Mouse (Mus musculus): ENCODE measurements around the gene Cep112. TPM values are rescaled to one million over a fixed set of nuclear protein-coding genes. Genes with fewer than 3 reads are reported as not detected.

Gene Cep112
- polyA plus RNA-seq, 1 experiment = 0.34 TPM

DNA sequence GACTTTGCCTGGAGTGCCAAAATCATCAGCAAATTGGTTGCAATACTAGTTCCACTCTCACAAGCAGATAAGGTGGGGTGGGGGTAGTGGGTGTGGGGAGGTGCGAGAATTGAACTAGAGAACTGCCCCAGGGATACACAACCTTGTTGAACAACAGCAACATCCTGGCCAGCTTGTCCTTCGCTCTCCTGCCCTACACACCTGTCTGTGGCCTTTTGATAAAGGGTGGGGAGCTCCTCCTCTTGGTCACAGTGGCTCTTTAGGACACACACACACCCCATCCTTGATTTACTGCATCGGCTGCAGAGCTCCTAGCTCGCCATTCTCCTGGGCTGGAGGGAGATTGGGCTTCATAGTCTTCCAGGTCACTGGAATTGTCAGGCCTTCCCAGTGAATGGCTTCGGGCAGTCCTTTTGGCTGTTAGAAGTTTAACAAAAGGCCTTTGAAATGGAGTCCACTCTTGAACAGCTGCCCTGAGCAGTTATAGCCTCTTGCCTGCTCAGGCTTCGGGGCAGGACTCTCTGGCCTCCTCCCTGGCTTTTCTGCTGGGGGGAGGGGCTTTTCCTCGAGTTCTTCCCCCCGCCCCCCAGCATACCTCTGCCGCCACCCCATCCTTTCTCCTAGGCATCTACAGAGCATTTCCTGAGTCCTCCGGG lies 469.0 kb downstream of the Cep112 start:
- H3K4me3 ChIP-seq (ENCODE audit: insufficient read depth, low read depth, low read length) = no peak overlapping the region
- H3K27ac ChIP-seq (ENCODE audit: insufficient read depth, low read depth, low read length) = no peak overlapping the region
- DNase-seq = no peak
- no peaks in the 10 kb centered on the region for H3K36me3 ChIP-seq (ENCODE audit: control insufficient read depth, insufficient read depth, low read length)
- WGBS = 72% methylated on average over 10 of the region's 10 CpGs
- 0 out of 2 replicates have a peak, but pooled peaks cover 1% of the 10 kb centered on the region for H3K27me3 ChIP-seq (replicated peaks; ENCODE audit: control insufficient read depth, insufficient read depth, low read length)
- TF ChIP-seq POLR2A (IDR thresholded peaks at IDR 0.05; ENCODE audit: low read depth, low read length) (no peak), CTCF (conservative IDR thresholded peaks at IDR 0.05; ENCODE audit: insufficient read depth, insufficient read length, low read depth, low read length) (no peak)
- H3K4me1 ChIP-seq (ENCODE audit: control insufficient read depth, insufficient read depth, low read length) = no peaks in the 10 kb centered on the region

DNA sequence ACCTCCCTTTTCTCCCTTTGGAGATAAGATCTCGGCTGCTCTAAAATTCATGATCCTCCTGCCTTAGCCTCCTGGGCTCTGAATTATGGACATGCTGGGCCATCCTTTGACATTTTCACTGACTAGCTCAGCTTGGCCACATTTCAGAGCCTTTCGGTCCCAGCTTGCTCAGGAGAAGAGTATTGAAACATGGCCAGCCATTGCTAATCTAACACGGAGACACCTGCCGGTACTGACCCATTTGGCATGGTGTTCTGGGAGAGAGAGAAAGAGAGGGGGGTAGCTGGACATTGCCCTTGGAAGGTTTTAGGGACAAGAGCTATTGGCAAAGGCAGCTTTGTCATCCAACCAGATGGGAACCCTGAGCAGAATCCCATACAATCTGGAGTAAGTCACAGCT lies 472.0 kb downstream of the Cep112 start:
- H3K27ac ChIP-seq (ENCODE audit: insufficient read depth, low read depth, low read length) = no peak overlapping the region
- TF ChIP-seq POLR2A (IDR thresholded peaks at IDR 0.05; ENCODE audit: low read depth, low read length) (no peak), CTCF (conservative IDR thresholded peaks at IDR 0.05; ENCODE audit: insufficient read depth, insufficient read length, low read depth, low read length) (no peak)
- no peaks in the 10 kb centered on the region for H3K36me3 ChIP-seq (ENCODE audit: control insufficient read depth, insufficient read depth, low read length)
- no peak for DNase-seq
- H3K4me3 ChIP-seq (ENCODE audit: insufficient read depth, low read depth, low read length) = no peak overlapping the region
- no peaks in the 10 kb centered on the region for H3K4me1 ChIP-seq (ENCODE audit: control insufficient read depth, insufficient read depth, low read length)
- 78% methylated on average over 4 of the region's 4 CpGs for WGBS
- no peaks in the 10 kb centered on the region for H3K27me3 ChIP-seq (replicated peaks; ENCODE audit: control insufficient read depth, insufficient read depth, low read length)

DNA sequence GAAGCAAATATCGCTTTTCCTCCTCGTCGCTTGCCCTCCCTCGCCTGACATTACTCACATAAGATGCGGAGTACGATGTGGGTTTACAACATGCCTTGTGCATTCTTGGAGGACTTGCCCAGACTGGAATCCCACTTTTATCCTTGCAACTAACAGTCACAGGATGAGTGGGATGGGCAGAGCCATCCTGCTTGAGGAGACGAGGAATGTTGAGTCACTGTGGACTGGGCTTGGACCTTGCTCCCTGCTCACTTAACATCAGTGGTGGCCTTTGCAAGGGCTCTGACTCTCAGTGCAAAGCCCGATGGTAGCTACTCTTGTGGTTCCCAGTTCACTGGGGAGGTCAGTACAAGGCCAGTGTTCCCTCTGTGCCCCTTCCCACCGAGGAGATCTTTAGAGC lies 473.1 kb downstream of the Cep112 start:
- no peaks in the 10 kb centered on the region for H3K27me3 ChIP-seq (replicated peaks; ENCODE audit: control insufficient read depth, insufficient read depth, low read length)
- H3K27ac ChIP-seq (ENCODE audit: insufficient read depth, low read depth, low read length) = no peak overlapping the region
- H3K4me1 ChIP-seq (ENCODE audit: control insufficient read depth, insufficient read depth, low read length) = no peaks in the 10 kb centered on the region
- 68% methylated on average over 9 of the region's 9 CpGs for WGBS
- TF ChIP-seq CTCF (conservative IDR thresholded peaks at IDR 0.05; ENCODE audit: insufficient read depth, insufficient read length, low read depth, low read length) (no peak), POLR2A (IDR thresholded peaks at IDR 0.05; ENCODE audit: low read depth, low read length) (no peak)
- no peaks in the 10 kb centered on the region for H3K36me3 ChIP-seq (ENCODE audit: control insufficient read depth, insufficient read depth, low read length)
- DNase-seq = no peak
- no peak overlapping the region for H3K4me3 ChIP-seq (ENCODE audit: insufficient read depth, low read depth, low read length)

DNA sequence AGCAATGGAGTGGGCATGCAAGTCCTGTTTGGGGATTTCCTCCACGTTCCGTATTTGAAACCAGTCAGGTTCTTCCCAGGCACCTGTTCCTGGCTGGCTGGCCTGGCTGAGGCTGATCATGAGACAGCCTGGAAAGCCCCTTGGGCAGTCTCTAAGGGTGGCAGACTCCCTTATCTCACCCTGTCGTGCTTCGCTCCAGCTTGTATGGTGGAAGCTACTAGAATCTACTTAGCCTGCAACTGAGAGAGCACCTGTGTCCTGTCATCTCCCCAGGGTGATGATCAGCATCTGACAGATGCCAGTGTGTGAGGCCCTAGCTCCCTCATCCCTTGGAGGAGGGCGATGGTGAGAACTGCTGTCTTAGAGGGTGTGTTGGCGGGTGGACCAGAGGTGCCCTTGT lies 473.5 kb downstream of the Cep112 start:
- DNase-seq = no peak

DNA sequence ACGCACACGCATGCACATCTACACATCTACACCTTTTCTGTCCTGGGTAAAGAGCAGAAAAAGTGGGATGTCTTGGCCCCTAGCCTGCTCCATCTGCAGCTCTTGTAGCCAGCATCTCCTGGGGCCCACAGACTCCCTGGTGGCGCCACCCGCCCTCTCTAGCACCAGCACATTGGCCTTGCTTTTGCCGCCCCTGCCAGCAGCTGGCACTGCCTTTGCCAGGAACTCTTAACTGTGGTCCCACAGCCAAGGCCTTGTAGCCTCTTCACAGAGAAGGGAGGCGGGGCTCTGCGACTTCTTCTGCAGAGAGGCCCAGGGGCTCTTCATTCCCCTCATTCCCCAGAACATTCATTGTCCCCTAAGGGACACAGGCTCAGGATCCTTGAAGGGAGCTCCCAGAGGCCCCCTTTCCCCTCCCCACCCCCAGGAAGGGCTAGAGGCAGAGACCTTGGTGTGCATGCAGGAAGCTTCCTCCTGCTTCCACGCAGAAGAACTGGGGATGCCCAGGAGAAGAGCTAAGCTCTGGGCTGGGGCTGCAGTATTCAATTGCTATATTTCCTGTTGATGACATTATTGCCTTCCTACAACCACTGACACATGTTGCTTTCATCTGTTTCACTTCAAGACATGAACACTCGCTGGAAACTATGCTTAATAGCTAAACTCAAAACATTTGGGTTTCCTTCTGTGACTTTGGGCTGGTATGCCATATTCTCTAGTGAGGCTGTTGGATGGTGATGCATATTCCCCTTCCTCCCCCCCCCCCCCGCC lies 475.9 kb downstream of the Cep112 start:
- no peaks in the 10 kb centered on the region for H3K36me3 ChIP-seq (ENCODE audit: control insufficient read depth, insufficient read depth, low read length)
- no peaks in the 10 kb centered on the region for H3K4me1 ChIP-seq (ENCODE audit: control insufficient read depth, insufficient read depth, low read length)
- no peak for DNase-seq
- TF ChIP-seq POLR2A (IDR thresholded peaks at IDR 0.05; ENCODE audit: low read depth, low read length) (no peak), CTCF (conservative IDR thresholded peaks at IDR 0.05; ENCODE audit: insufficient read depth, insufficient read length, low read depth, low read length) (no peak)
- no peak overlapping the region for H3K4me3 ChIP-seq (ENCODE audit: insufficient read depth, low read depth, low read length)
- no peaks in the 10 kb centered on the region for H3K27me3 ChIP-seq (replicated peaks; ENCODE audit: control insufficient read depth, insufficient read depth, low read length)
- H3K27ac ChIP-seq (ENCODE audit: insufficient read depth, low read depth, low read length) = no peak overlapping the region
- WGBS = 83% methylated on average over 10 of the region's 10 CpGs

More for the DNA sequence above, 473.5 kb downstream of the Cep112 start:
- TF ChIP-seq CTCF (conservative IDR thresholded peaks at IDR 0.05; ENCODE audit: insufficient read depth, insufficient read length, low read depth, low read length) (no peak), POLR2A (IDR thresholded peaks at IDR 0.05; ENCODE audit: low read depth, low read length) (no peak)
- H3K4me1 ChIP-seq (ENCODE audit: control insufficient read depth, insufficient read depth, low read length) = no peaks in the 10 kb centered on the region
- H3K27ac ChIP-seq (ENCODE audit: insufficient read depth, low read depth, low read length) = no peak overlapping the region
- H3K36me3 ChIP-seq (ENCODE audit: control insufficient read depth, insufficient read depth, low read length) = no peaks in the 10 kb centered on the region
- no peaks in the 10 kb centered on the region for H3K27me3 ChIP-seq (replicated peaks; ENCODE audit: control insufficient read depth, insufficient read depth, low read length)
- no peak overlapping the region for H3K4me3 ChIP-seq (ENCODE audit: insufficient read depth, low read depth, low read length)
- WGBS = 89% methylated on average over 6 of the region's 6 CpGs

DNA sequence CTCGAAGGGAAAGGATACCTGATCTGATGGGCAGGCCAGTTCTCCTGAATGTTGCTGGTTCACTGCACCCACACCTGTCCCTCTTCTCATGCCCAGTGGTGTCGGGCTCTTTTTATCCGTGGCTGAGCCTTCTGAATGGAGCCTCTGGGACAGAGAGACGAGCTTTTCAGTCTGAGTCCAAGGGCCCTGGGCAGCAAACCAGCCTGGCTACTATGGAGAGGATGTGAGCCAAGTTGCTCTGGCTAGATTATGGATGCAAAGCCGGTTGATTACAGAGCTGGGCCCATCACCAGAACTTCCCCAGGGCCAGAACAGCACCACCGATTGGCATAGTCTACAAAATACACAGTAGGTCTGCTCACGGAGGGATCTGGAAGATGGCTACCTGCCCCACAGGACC lies 476.7 kb downstream of the Cep112 start:
- Histone ChIP-seq H3K4me3 (ENCODE audit: insufficient read depth, low read depth, low read length) (no peak overlapping the region), H3K27me3 (replicated peaks; ENCODE audit: control insufficient read depth, insufficient read depth, low read length) (no peaks in the 10 kb centered on the region), H3K27ac (ENCODE audit: insufficient read depth, low read depth, low read length) (no peak overlapping the region), H3K36me3 (ENCODE audit: control insufficient read depth, insufficient read depth, low read length) (no peaks in the 10 kb centered on the region), H3K4me1 (ENCODE audit: control insufficient read depth, insufficient read depth, low read length) (no peaks in the 10 kb centered on the region)
- DNase-seq = no peak
- TF ChIP-seq POLR2A (IDR thresholded peaks at IDR 0.05; ENCODE audit: low read depth, low read length) (no peak), CTCF (conservative IDR thresholded peaks at IDR 0.05; ENCODE audit: insufficient read depth, insufficient read length, low read depth, low read length) (no peak)
- WGBS = 72% methylated on average over 7 of the region's 7 CpGs

DNA sequence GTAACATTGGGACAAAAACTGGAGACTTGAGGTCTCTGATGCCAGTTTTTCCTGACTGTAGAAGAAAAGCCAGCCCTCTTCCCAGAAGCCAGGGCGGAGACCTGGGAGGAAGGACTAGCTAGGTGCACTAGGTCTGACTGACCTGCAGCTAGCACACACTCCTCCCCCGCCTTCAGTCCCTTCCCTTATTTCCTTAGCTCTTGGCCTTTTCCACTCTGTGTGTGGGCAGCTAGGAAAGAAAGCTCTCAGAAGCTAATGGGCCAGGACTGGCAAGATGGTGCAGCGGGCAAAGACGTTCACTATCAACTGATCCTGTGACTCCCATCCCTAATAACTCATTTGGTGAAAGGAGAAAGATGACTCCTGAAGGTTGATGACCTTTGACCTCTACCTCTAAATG lies 477.3 kb downstream of the Cep112 start:
- Histone ChIP-seq H3K4me1 (ENCODE audit: control insufficient read depth, insufficient read depth, low read length) (no peaks in the 10 kb centered on the region), H3K36me3 (ENCODE audit: control insufficient read depth, insufficient read depth, low read length) (no peaks in the 10 kb centered on the region), H3K27ac (ENCODE audit: insufficient read depth, low read depth, low read length) (no peak overlapping the region), H3K4me3 (ENCODE audit: insufficient read depth, low read depth, low read length) (no peak overlapping the region), H3K27me3 (replicated peaks; ENCODE audit: control insufficient read depth, insufficient read depth, low read length) (no peaks in the 10 kb centered on the region)
- no peak for TF ChIP-seq POLR2A (IDR thresholded peaks at IDR 0.05; ENCODE audit: low read depth, low read length)
- no peak for TF ChIP-seq CTCF (conservative IDR thresholded peaks at IDR 0.05; ENCODE audit: insufficient read depth, insufficient read length, low read depth, low read length)
- no peak for DNase-seq
- 64% methylated on average over 4 of the region's 4 CpGs for WGBS

All from kidney, adult 2 months (tissue).